Mouse (Mus musculus): ENCODE data around the gene Enthd1. TPM values are rescaled to one million over a fixed set of nuclear protein-coding genes. Genes with fewer than 3 reads are reported as not detected.
"Not testable (repeated sequence)": the region's sequence is repeated elsewhere in the genome, so short reads cannot be mapped to it uniquely, and the experiment has no call there.

The Enthd1 gene
- polyA plus RNA-seq, 1 experiment from 2014 or later = not detected

- 76% methylated on average over 21 of the region's 21 CpGs for WGBS
- H3K36me3 ChIP-seq (ENCODE audit: insufficient read depth, low read length) = no peaks in the 10 kb centered on the region
- no peaks in the 10 kb centered on the region for H3K27me3 ChIP-seq (ENCODE audit: insufficient read depth, low read length)
- no peak for ATAC-seq (ENCODE audit: low FRiP score, low TSS enrichment)
- H3K4me3 ChIP-seq (ENCODE audit: low read length) = no peak overlapping the region
- no peaks in the 10 kb centered on the region for H3K9me3 ChIP-seq (ENCODE audit: low read length)
- H3K4me1 ChIP-seq (ENCODE audit: insufficient read depth, low read length) = no peaks in the 10 kb centered on the region
- H3K4me2 ChIP-seq (replicated peaks; ENCODE audit: low read depth, low read length) = no peak overlapping the region
- H3K9ac ChIP-seq (replicated peaks; ENCODE audit: low read length) = no peak overlapping the region
- H3K27ac ChIP-seq (ENCODE audit: low read length) = no peak overlapping the region
These were observed 63.6 kb downstream of the Enthd1 start for GRCm38 (mm10) chr15:80501106-80502096.

GRCm38 (mm10) chr15:80500426-80500825 is 64.5 kb downstream of the Enthd1 start:
- no peaks in the 10 kb centered on the region for H3K9me3 ChIP-seq (ENCODE audit: low read length)
- H3K4me1 ChIP-seq (ENCODE audit: insufficient read depth, low read length) = no peaks in the 10 kb centered on the region
- no peak overlapping the region for H3K4me2 ChIP-seq (replicated peaks; ENCODE audit: low read depth, low read length)
- H3K27me3 ChIP-seq (ENCODE audit: insufficient read depth, low read length) = no peaks in the 10 kb centered on the region
- H3K36me3 ChIP-seq (ENCODE audit: insufficient read depth, low read length) = no peaks in the 10 kb centered on the region
- H3K4me3 ChIP-seq (ENCODE audit: low read length) = no peak overlapping the region
- no peak for ATAC-seq (ENCODE audit: low FRiP score, low TSS enrichment)
- no peak overlapping the region for H3K27ac ChIP-seq (ENCODE audit: low read length)
- no peak overlapping the region for H3K9ac ChIP-seq (replicated peaks; ENCODE audit: low read length)
- WGBS = 71% methylated on average over 10 of the region's 10 CpGs

GRCm38 (mm10) chr15:80497733-80498132 is 67.2 kb downstream of the Enthd1 start:
- not testable (repeated sequence) for H3K27me3 ChIP-seq (ENCODE audit: insufficient read depth, low read length); H3K4me1 ChIP-seq (ENCODE audit: insufficient read depth, low read length); H3K9ac ChIP-seq (replicated peaks; ENCODE audit: low read length); H3K27ac ChIP-seq (ENCODE audit: low read length); H3K4me2 ChIP-seq (replicated peaks; ENCODE audit: low read depth, low read length); H3K36me3 ChIP-seq (ENCODE audit: insufficient read depth, low read length); ATAC-seq (ENCODE audit: low FRiP score, low TSS enrichment); H3K9me3 ChIP-seq (ENCODE audit: low read length); H3K4me3 ChIP-seq (ENCODE audit: low read length)
- 65% methylated on average over 3 of the region's 3 CpGs for WGBS

- Histone ChIP-seq H3K27ac (ENCODE audit: low read length) (no peak overlapping the region), H3K4me3 (ENCODE audit: low read length) (no peak overlapping the region), H3K9me3 (ENCODE audit: low read length) (0 out of 2 replicates have a peak, but pooled peaks cover 3% of the 10 kb centered on the region), H3K36me3 (ENCODE audit: insufficient read depth, low read length) (no peaks in the 10 kb centered on the region), H3K4me2 (replicated peaks; ENCODE audit: low read depth, low read length) (no peak overlapping the region), H3K27me3 (ENCODE audit: insufficient read depth, low read length) (no peaks in the 10 kb centered on the region), H3K9ac (replicated peaks; ENCODE audit: low read length) (no peak overlapping the region), H3K4me1 (ENCODE audit: insufficient read depth, low read length) (peaks cover 4% of the 10 kb centered on the region; the same call in 1 of the 2 replicates)
- no peak for ATAC-seq (ENCODE audit: low FRiP score, low TSS enrichment)
- 62% methylated on average over 4 of the region's 4 CpGs for WGBS
These were observed 73.5 kb downstream of the Enthd1 start for GRCm38 (mm10) chr15:80491505-80491904.

- 78% methylated on average over 5 of the region's 5 CpGs for WGBS
- Histone ChIP-seq H3K4me1 (ENCODE audit: insufficient read depth, low read length) (peaks cover 4% of the 10 kb centered on the region; the same call in 1 of the 2 replicates), H3K4me3 (ENCODE audit: low read length) (no peak overlapping the region)
These were observed 74.8 kb downstream of the Enthd1 start for GRCm38 (mm10) chr15:80490151-80490550.

GRCm38 (mm10) chr15:80488658-80489057 is 76.3 kb downstream of the Enthd1 start:
- no peaks in the 10 kb centered on the region for H3K36me3 ChIP-seq (ENCODE audit: insufficient read depth, low read length)
- no peak overlapping the region for H3K4me3 ChIP-seq (ENCODE audit: low read length)
- no peak overlapping the region for H3K4me2 ChIP-seq (replicated peaks; ENCODE audit: low read depth, low read length)
- H3K27me3 ChIP-seq (ENCODE audit: insufficient read depth, low read length) = no peaks in the 10 kb centered on the region
- no peak for ATAC-seq (ENCODE audit: low FRiP score, low TSS enrichment)
- H3K9ac ChIP-seq (replicated peaks; ENCODE audit: low read length) = no peak overlapping the region
- peaks cover 4% of the 10 kb centered on the region for H3K4me1 ChIP-seq (ENCODE audit: insufficient read depth, low read length)
- no peak overlapping the region for H3K27ac ChIP-seq (ENCODE audit: low read length)
- 0 out of 2 replicates have a peak, but pooled peaks cover 3% of the 10 kb centered on the region for H3K9me3 ChIP-seq (ENCODE audit: low read length)
- WGBS = 71% methylated on average over 3 of the region's 3 CpGs

More at GRCm38 (mm10) chr15:80490151-80490550, 74.8 kb downstream of the Enthd1 start:
- ATAC-seq (ENCODE audit: low FRiP score, low TSS enrichment) = no peak
- no peaks in the 10 kb centered on the region for H3K27me3 ChIP-seq (ENCODE audit: insufficient read depth, low read length)
- H3K36me3 ChIP-seq (ENCODE audit: insufficient read depth, low read length) = no peaks in the 10 kb centered on the region
- H3K9ac ChIP-seq (replicated peaks; ENCODE audit: low read length) = no peak overlapping the region
- H3K27ac ChIP-seq (ENCODE audit: low read length) = no peak overlapping the region
- H3K4me2 ChIP-seq (replicated peaks; ENCODE audit: low read depth, low read length) = no peak overlapping the region
- 0 out of 2 replicates have a peak, but pooled peaks cover 3% of the 10 kb centered on the region for H3K9me3 ChIP-seq (ENCODE audit: low read length)

GRCm38 (mm10) chr15:80485601-80486000 is 79.4 kb downstream of the Enthd1 start:
- Histone ChIP-seq H3K4me3 (ENCODE audit: low read length) (no peak overlapping the region), H3K27me3 (ENCODE audit: insufficient read depth, low read length) (no peaks in the 10 kb centered on the region), H3K9me3 (ENCODE audit: low read length) (no peaks in the 10 kb centered on the region), H3K4me2 (replicated peaks; ENCODE audit: low read depth, low read length) (no peak overlapping the region), H3K36me3 (ENCODE audit: insufficient read depth, low read length) (no peaks in the 10 kb centered on the region), H3K4me1 (ENCODE audit: insufficient read depth, low read length) (peaks cover 4% of the 10 kb centered on the region), H3K9ac (replicated peaks; ENCODE audit: low read length) (no peak overlapping the region), H3K27ac (ENCODE audit: low read length) (no peak overlapping the region)
- 70% methylated on average over 1 of the region's 1 CpGs for WGBS
- no peak for ATAC-seq (ENCODE audit: low FRiP score, low TSS enrichment)

GRCm38 (mm10) chr15:80483041-80483705 is 81.8 kb downstream of the Enthd1 start:
- Histone ChIP-seq H3K27me3 (ENCODE audit: insufficient read depth, low read length) (no peaks in the 10 kb centered on the region), H3K4me2 (replicated peaks; ENCODE audit: low read depth, low read length) (no peak overlapping the region), H3K36me3 (ENCODE audit: insufficient read depth, low read length) (no peaks in the 10 kb centered on the region), H3K27ac (ENCODE audit: low read length) (no peak overlapping the region), H3K9ac (replicated peaks; ENCODE audit: low read length) (no peak overlapping the region), H3K9me3 (ENCODE audit: low read length) (no peaks in the 10 kb centered on the region), H3K4me3 (ENCODE audit: low read length) (no peak overlapping the region), H3K4me1 (ENCODE audit: insufficient read depth, low read length) (peaks cover 4% of the 10 kb centered on the region)
- ATAC-seq (ENCODE audit: low FRiP score, low TSS enrichment) = no peak
- 55% methylated on average over 9 of the region's 9 CpGs for WGBS

- no peak for ATAC-seq (ENCODE audit: low FRiP score, low TSS enrichment)
- H3K9me3 ChIP-seq (ENCODE audit: low read length) = no peaks in the 10 kb centered on the region
- H3K4me2 ChIP-seq (replicated peaks; ENCODE audit: low read depth, low read length) = no peak overlapping the region
- H3K27ac ChIP-seq (ENCODE audit: low read length) = no peak overlapping the region
- 76% methylated on average over 8 of the region's 8 CpGs for WGBS
- H3K4me1 ChIP-seq (ENCODE audit: insufficient read depth, low read length) = no peaks in the 10 kb centered on the region; the same call in 1 of the 2 replicates
- no peaks in the 10 kb centered on the region for H3K36me3 ChIP-seq (ENCODE audit: insufficient read depth, low read length)
- H3K27me3 ChIP-seq (ENCODE audit: insufficient read depth, low read length) = no peaks in the 10 kb centered on the region
- H3K4me3 ChIP-seq (ENCODE audit: low read length) = no peak overlapping the region
- no peak overlapping the region for H3K9ac ChIP-seq (replicated peaks; ENCODE audit: low read length)
These were observed 82.6 kb downstream of the Enthd1 start for GRCm38 (mm10) chr15:80482348-80482747.
